Mouse (Mus musculus) bone marrow macrophage, adult 2 months (primary cell): ENCODE measurements around the gene Rlbp1.

ENCODE experiments used
- CTCF ChIP-seq: IDR thresholded peaks from 2 replicates; pipeline ENCODE4 v1.5.1; 2012; ENCODE audit warnings: low read depth, mild to moderate bottlenecking, low read length, moderate library complexity
- POLR2A ChIP-seq: IDR thresholded peaks from 2 replicates; pipeline ENCODE4 v1.6.1; 2012; ENCODE audit warnings: mild to moderate bottlenecking, low read depth, low read length, borderline replicate concordance

GRCm38 (mm10) chr7:79369416-79369815, 17.4 kb downstream of the Rlbp1 start:
- TF ChIP-seq CTCF, result no peak
- TF ChIP-seq POLR2A, result no peak
